Mouse (Mus musculus) liver, embryonic 16.5 days (tissue): ENCODE data around the gene Recql. TPM values are rescaled to one million over a fixed set of nuclear protein-coding genes. Genes with fewer than 3 reads are reported as not detected.
"Not testable (repeated sequence)": the region's sequence is repeated elsewhere in the genome, so short reads cannot be mapped to it uniquely, and the experiment has no call there.

Source experiments
- ATAC-seq: fragments of 200-750 bp; cut with Nextera tagmentation; 2 replicates; pipeline ENCODE4 v1.8.0; 2017; ENCODE audit warnings: low read depth, mild to moderate bottlenecking, moderate number of reproducible peaks, moderate library complexity
- H3K27ac ChIP-seq: fragments of 300-500 bp; sonication (generic); 2 replicates; pipeline ENCODE4 v1.5.1; 2014; ENCODE audit warnings: mild to moderate bottlenecking, low read length
- H3K27me3 ChIP-seq: fragments of 300-500 bp; sonication (generic); 2 replicates; pipeline ENCODE4 v1.6.1; 2014; ENCODE audit warnings: low read depth, low read length, mixed read lengths; ENCODE audit not compliant: control insufficient read depth, insufficient read depth
- H3K36me3 ChIP-seq: fragments of 300-500 bp; sonication (generic); 2 replicates; pipeline ENCODE4 v1.6.1; 2014; ENCODE audit warnings: mild to moderate bottlenecking; ENCODE audit not compliant: control insufficient read depth, insufficient read depth
- H3K4me1 ChIP-seq: fragments of 300-500 bp; sonication (generic); 2 replicates; pipeline ENCODE4 v1.6.1; 2014; ENCODE audit warnings: low read depth, low read length, mixed read lengths; ENCODE audit not compliant: control insufficient read depth
- H3K4me2 ChIP-seq: fragments of 300-500 bp; sonication (generic); 2 replicates; pipeline ENCODE4 v1.6.1; 2014; ENCODE audit warnings: low read depth, low read length, mixed read lengths
- H3K4me3 ChIP-seq: fragments of 300-500 bp; sonication (generic); 2 replicates; pipeline ENCODE4 v1.5.1; 2014; ENCODE audit warnings: low read depth, mild to moderate bottlenecking, low read length
- H3K9ac ChIP-seq: fragments of 300-500 bp; sonication (generic); 2 replicates; pipeline ENCODE4 v1.6.1; 2014; ENCODE audit warnings: low read depth, low read length
- H3K9me3 ChIP-seq: fragments of 300-500 bp; sonication (generic); replicated peaks from 2 replicates; pipeline ENCODE4 v1.6.1; 2016; ENCODE audit warnings: low read length; ENCODE audit not compliant: control insufficient read depth
- WGBS: fragments of 180-500 bp; shearing (Covaris S2); extraction: QIAGEN DNeasy Blood & Tissue Kit; methylation state at CpG from one replicate; pipeline ENCODE4 v1.1.7; 2014; ENCODE audit not compliant: insufficient replicate concordance; 5-methylcytosine and 5-hydroxymethylcytosine counted together
- polyA plus RNA-seq: library from polyadenylated mRNA; unstranded; fragments of >200 nt; fragmentation: Nextera tagmentation; extraction: Ambion mirVana; gene quantifications from 2 replicates; pipeline ENCODE4 v1.2.1, GENCODE M21; 2015

Gene Recql
- polyA plus RNA-seq, 1 experiment from 2014 or later, result 12.1 TPM

DNA sequence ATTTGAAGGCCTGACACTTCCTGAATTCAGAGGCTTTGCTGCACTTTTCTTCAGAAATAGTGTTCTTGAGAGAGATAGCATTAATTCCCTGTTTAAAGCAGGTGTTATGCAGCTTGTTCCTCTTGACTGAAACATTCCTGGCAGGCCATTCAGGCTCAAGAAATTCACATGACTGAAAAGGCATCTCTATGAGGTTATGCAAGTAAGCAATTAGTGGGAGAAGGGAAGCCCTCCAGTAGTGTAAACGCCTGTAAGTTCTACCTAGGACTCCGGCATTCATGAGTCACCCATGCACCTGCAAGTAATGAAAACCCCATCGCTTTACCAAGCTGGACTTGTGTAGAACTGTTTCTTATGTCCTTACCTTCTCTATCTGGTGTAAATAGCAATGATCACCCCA, 17.3 kb downstream of the Recql start:
- no peak for ATAC-seq
- no peaks in the 10 kb centered on the region for H3K27me3 ChIP-seq

DNA sequence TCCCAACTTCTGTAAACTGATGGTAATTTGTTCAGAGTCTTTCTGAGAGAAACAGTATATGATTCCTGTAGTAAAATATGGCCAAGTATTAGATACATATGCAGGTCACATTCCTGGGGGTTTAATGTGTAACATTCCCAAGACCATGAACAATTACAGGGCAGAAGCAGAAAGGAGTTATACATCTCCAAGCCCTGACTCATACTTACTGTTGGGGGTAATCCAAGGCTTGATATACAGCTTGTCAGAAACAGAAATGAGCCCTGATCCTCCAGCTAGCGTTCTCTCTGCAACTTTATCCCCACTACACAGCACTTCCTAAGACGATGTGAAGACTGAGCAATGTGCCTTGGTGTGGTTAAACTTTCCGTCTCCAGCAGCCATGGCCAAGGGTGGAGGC, 19.3 kb downstream of the Recql start:
- ATAC-seq, result no peak
- H3K4me1 ChIP-seq, result no peaks in the 10 kb centered on the region
- 85% methylated on average over 3 of the region's 3 CpGs for WGBS
- H3K9me3 ChIP-seq, result no peaks in the 10 kb centered on the region
- peaks cover 31% of the 10 kb centered on the region for H3K36me3 ChIP-seq
- no peak overlapping the region for H3K4me2 ChIP-seq
- H3K27me3 ChIP-seq, result no peaks in the 10 kb centered on the region
- H3K27ac ChIP-seq, result no peak overlapping the region
- H3K4me3 ChIP-seq, result no peak overlapping the region
- H3K9ac ChIP-seq, result no peak overlapping the region

More for the DNA sequence above, 17.3 kb downstream of the Recql start:
- WGBS, result 82% methylated on average over 3 of the region's 3 CpGs
- H3K9ac ChIP-seq, result no peak overlapping the region
- no peak overlapping the region for H3K27ac ChIP-seq
- peaks cover 28% of the 10 kb centered on the region for H3K36me3 ChIP-seq
- no peak overlapping the region for H3K4me2 ChIP-seq
- H3K4me3 ChIP-seq, result no peak overlapping the region
- no peaks in the 10 kb centered on the region for H3K9me3 ChIP-seq
- H3K4me1 ChIP-seq, result no peaks in the 10 kb centered on the region

DNA sequence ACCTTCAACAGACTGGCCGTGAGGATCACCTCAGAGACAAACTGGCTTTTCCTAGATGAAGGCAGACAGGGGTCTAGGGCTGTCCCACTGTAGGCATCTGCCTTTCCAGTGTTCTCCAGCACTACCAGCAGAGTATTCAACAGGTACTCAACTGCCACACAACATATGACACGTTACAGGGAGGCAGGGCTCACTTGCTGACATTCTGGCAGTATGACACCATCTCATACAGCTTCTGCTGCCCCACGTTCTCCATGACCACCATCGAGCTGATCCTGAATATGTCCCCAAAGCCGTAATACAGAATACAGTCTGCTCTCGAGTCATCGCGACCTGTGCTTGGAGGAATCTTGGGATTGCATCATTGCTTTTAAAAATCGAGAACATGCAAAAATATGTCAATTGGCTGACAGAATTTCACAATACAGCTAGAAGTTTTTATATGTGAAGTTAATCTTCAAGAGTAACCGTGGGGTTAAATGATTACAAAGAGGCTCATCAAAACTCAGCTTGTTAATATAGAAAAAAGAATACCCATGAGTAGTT, 20.3 kb downstream of the Recql start:
- no peaks in the 10 kb centered on the region for H3K27me3 ChIP-seq
- H3K9ac ChIP-seq, result no peak overlapping the region
- no peak overlapping the region for H3K4me2 ChIP-seq
- no peak overlapping the region for H3K4me3 ChIP-seq
- 79% methylated on average over 10 of the region's 10 CpGs for WGBS
- no peaks in the 10 kb centered on the region for H3K4me1 ChIP-seq
- ATAC-seq, result no peak
- H3K27ac ChIP-seq, result no peak overlapping the region
- peaks cover 32% of the 10 kb centered on the region for H3K36me3 ChIP-seq
- H3K9me3 ChIP-seq, result no peaks in the 10 kb centered on the region

DNA sequence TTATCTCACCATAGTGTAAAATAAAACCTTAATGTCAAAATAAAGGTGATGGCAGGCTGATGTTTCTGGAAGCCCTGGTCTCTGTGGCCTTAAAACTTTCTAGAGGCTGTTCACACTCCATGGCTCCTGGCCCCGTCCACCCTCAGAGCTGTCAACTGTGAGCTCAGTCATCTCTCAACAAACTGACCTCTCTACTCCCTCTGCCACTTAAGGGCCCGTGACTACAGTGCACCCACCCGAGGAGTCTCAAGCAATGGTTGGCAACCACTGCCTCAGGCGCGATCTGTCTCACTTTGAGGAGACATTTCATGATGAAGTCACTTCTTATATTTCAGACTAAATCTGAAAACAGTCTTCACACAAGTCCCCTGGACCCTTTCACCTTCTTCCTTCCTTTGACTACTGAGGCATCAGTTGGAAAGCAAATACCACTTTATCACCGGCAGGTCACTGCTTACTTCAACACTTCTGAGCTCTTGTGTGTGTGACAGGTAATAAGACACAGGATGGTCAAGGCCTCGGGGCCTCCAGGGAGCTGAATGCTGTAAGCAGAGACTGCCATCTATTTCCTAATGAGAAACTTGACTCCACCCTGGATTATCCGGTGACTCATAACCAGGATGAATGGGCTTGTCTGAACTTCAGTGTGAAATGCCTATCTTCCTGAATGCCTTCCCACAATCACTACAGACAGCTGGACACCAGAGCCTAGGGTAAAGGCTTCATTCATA, 21.0 kb downstream of the Recql start:
- no peak for ATAC-seq
- Histone ChIP-seq H3K27ac (no peak overlapping the region), H3K4me1 (no peaks in the 10 kb centered on the region), H3K9me3 (no peaks in the 10 kb centered on the region), H3K4me3 (no peak overlapping the region), H3K9ac (no peak overlapping the region), H3K36me3 (peaks cover 32% of the 10 kb centered on the region), H3K4me2 (no peak overlapping the region), H3K27me3 (no peaks in the 10 kb centered on the region)
- 77% methylated on average over 8 of the region's 8 CpGs for WGBS

GRCm38 (mm10) chr6:142363019-142363576, 23.8 kb downstream of the Recql start:
- peaks cover 22% of the 10 kb centered on the region for H3K36me3 ChIP-seq
- no peak overlapping the region for H3K4me3 ChIP-seq
- no peak overlapping the region for H3K4me2 ChIP-seq
- ATAC-seq, result no peak
- no peaks in the 10 kb centered on the region for H3K9me3 ChIP-seq
- H3K4me1 ChIP-seq, result no peaks in the 10 kb centered on the region
- no peaks in the 10 kb centered on the region for H3K27me3 ChIP-seq
- 63% methylated on average over 9 of the region's 9 CpGs for WGBS
- no peak overlapping the region for H3K9ac ChIP-seq
- no peak overlapping the region for H3K27ac ChIP-seq

DNA sequence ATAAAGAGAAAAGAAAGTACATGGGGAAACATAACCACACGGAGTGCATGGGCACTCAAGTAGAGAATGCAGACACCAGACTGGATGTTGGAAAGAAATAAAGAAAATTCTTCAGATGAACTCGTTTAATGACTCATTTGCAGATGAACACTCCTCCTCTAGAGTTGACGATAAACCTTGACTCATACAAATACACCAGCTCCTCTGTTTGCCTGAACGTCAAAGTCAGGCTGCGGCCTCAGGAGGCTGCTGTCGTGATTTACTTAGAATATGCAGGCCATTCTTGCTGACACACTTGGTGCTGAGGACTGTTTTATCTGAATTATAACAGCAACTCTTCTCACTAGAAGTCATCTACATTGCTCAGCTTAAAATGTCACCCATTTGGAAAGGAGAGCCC, 24.9 kb downstream of the Recql start:
- Histone ChIP-seq H3K4me2 (no peak overlapping the region), H3K4me3 (no peak overlapping the region), H3K4me1 (no peaks in the 10 kb centered on the region), H3K27me3 (no peaks in the 10 kb centered on the region), H3K36me3 (peaks cover 22% of the 10 kb centered on the region), H3K27ac (no peak overlapping the region), H3K9me3 (no peaks in the 10 kb centered on the region), H3K9ac (no peak overlapping the region)
- 85% methylated on average over 6 of the region's 6 CpGs for WGBS
- ATAC-seq, result no peak

GRCm38 (mm10) chr6:142357106-142357505, 29.8 kb downstream of the Recql start:
- Histone ChIP-seq H3K4me2 (no peak overlapping the region), H3K27ac (no peak overlapping the region), H3K4me1 (no peaks in the 10 kb centered on the region), H3K36me3 (peaks cover 7% of the 10 kb centered on the region), H3K4me3 (no peak overlapping the region), H3K27me3 (no peaks in the 10 kb centered on the region), H3K9me3 (no peaks in the 10 kb centered on the region), H3K9ac (no peak overlapping the region)
- no peak for ATAC-seq
- WGBS, result 57% methylated on average over 7 of the region's 7 CpGs

DNA sequence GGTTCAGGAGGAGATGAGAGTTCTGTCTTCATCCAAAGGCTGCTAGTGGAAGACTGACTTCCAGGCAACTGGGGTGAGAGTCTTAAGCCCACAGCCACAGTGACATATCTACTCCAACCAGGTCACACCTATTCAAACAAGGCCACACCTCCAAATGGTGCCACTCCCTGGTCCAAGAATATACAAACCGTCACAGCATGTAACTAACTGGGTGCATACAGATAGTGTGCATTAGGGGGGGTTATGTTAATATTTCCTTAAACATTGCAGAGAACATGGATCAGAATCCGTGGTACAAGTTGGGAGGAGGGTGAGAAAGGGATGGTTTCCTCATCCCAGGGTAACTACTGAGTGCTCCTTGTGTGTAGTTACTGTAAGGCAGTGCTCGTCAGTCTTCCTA, 34.8 kb downstream of the Recql start:
- H3K9ac ChIP-seq, H3K4me2 ChIP-seq, H3K9me3 ChIP-seq, H3K27me3 ChIP-seq, H3K36me3 ChIP-seq, H3K4me1 ChIP-seq, H3K4me3 ChIP-seq, H3K27ac ChIP-seq: not testable (repeated sequence)
- WGBS, result 57% methylated on average over 3 of the region's 3 CpGs
- peak; percentile 28; the same call in 1 of the 2 replicates for ATAC-seq
